Mouse (Mus musculus) large intestine, adult 2 months (tissue): ENCODE results near the gene Rabepk. TPM values are rescaled to one million over a fixed set of nuclear protein-coding genes. Genes with fewer than 3 reads are reported as not detected.
A peak's percentile ranks its signal among the peaks of the same experiment; 100 is the strongest.
"Not testable (repeated sequence)": the region's sequence is repeated elsewhere in the genome, so short reads cannot be mapped to it uniquely, and the experiment has no call there.

Experiments
- DNase-seq: peaks from one replicate; pipeline ENCODE4 v3.0.0-alpha.2; 2012; ENCODE audit warnings: low read depth, low spot score
- WGBS: fragments of 180-500 bp; shearing (Covaris S2); methylation state at CpG from one replicate; pipeline ENCODE4 v1.1.7; 2018; 5-methylcytosine and 5-hydroxymethylcytosine counted together
- polyA plus RNA-seq: library from polyadenylated mRNA; depleted of rRNA; stranded (reverse); fragments of >200 nt; gene quantifications from 2 replicates; pipeline ENCODE4 v1.2.3, GENCODE M21; 2012

Rabepk gene
- polyA plus RNA-seq, 1 experiment: 28.5 TPM

DNA sequence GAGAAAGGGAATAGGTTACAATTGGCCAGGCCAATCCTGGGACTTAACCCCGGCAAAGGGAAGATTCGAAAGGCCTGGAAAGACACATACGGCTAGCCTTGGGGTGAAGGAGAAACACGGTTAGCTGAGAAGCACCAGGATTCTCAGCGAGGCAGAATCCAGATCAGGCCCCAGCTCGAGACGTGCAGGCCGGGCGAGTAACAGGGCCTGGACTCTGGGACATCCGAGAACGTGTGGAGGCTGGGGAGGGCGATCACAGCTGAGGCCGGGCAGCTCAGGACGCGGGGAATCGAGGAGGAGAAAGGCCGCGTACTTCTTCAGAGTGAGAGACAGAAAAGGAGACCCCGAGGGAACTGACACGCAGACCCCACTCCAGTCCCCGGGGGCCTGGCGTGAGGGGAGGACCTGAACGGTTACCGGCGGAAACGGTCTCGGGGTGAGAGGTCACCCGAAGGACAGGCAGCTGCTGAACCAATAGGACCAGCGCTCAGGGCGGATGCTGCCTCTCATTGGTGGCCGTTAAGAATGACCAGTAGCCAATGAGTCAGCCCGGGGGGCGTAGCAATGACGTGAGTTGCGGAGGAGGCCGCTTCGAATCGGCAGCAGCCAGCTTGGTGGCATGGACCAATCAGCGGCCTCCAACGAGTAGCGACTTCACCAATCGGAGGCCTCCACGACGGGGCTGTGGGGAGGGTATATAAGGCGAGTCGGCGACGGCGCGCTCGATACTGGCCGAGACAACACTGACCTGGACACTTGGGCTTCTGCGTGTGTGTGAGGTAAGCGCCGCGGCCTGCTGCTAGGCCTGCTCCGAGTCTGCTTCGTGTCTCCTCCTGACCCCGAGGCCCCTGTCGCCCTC lies 28.1 kb downstream of the Rabepk start, which contains the start of gene Hspa5:
Hspa5 (plus strand) TSS at position 603 of the 859 bp plus-strand sequence.
- DNase-seq: peak; percentile 98
- under 1% methylated on average over 60 of the region's 60 CpGs for WGBS

DNA sequence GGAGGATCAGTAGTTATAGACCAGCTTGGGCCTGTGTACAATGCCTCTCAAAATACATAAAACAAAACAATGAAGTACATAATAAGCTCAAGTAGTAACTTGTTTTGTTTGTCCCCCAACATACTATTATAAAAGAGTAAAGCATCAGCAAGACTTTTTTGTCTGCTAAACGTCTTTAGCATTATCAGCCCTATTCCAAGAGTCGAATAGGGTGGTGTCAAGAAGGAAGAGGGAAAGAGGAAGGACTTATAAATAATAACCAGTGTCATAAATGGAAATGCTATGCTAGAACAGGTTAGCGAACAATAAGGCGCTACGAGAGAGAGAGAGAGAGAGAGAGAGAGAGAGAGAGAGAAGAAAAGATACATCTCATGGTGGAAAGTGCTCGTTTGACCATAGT lies 28.8 kb downstream of the Rabepk start:
- DNase-seq: no peak

DNA sequence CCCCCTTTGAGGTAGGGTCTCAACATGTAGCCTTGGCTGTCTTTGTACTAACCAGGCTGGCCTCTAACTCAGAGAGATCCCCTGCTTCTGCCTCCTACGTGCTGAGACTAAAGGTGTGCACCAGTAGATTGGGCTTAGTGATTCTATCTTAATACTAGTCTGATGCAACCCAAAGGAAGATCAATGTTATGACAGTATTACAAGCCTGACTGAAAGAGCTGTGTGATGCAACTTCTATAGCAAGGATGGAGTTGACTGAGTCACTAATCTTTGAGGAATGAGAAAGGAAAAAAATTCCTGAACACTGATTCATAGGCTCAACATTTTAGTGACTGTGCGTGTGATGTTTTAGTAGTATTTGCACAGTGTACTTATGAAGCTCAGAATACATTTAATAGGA lies 29.7 kb downstream of the Rabepk start:
- 79% methylated on average over 2 of the region's 2 CpGs for WGBS
- DNase-seq: no peak

More for the DNA sequence above, 28.8 kb downstream of the Rabepk start:
- 0% methylated on average over 6 of the region's 6 CpGs for WGBS

DNA sequence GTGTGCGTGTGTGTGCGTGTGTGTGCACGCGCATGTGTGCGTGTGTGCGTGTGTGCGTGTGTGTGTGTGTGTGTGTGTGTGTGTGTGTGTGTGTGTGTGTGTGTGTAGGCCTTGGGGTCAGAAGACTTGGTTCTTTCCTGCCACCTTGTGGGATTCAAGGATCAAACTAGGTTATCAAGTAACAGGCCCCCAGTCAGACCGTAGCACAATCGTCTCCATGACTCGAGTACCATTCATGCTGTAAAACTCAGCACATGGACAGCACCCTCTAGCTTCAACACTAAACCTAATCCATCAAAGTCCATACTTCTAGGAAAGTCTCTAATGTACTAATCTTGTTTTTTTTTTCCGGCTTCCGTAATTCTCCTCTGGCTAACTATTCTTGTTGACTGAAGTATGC lies 34.9 kb downstream of the Rabepk start:
- 59% methylated on average over 12 of the region's 12 CpGs for WGBS
- no peak for DNase-seq

DNA sequence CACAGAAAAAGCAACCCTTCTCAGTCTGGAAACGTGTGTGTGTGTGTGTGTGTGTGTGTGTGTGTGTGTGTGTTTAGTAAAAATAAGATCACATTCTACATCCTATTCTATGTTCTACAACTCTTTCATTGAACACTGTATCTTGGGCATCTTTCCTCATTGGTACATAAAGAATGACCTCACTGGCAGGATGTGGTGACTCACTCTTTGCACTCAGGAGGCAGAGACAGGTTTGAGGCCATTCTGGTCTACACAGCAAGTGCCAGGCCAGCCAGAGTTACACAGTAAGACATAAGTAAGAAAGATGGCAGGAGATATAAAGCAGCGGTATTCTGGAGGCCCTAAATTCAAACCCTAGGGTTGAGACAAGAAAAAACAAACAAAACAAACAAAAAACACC lies 36.8 kb downstream of the Rabepk start:
- 63% methylated on average over 2 of the region's 2 CpGs for WGBS
- no peak for DNase-seq

DNA sequence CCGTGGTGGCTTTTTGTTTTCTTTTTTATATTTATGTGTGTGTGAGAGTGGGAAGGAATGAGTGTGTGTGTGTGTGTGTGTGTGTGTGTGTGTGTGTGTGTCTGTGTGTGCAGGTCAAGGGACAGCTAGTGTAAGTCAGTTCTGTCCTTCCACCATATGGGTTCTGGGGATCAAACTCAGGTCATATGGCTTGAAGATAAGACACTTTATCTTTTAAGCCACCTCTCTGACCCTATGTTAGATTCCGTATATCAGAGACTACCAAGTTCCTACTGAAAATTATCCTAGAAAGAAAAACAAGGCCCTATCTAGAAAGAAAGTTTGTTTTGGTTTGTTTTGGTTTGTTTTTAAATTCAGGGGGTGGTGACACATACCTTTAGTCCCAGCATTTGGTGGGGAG lies 37.5 kb downstream of the Rabepk start:
- WGBS: 87% methylated on average over 2 of the region's 2 CpGs
- no peak for DNase-seq

DNA sequence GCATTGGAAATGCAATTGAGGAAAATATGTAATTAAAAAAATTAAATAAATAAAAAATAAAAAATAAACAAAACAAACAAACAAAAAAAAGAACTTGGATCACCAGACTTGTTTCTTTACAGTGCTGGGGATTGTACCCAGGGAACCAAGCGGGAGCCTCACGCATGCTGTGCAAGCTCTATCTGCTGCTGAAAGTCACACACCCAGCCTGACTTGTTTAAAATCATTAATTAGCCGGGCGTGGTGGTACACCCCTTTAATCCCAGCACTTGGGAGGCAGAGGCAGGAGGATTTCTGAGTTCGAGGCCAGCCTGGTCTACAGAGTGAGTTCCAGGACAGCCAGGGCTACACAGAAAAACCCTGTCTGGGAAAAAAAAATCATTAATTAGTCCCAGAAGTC lies 38.4 kb downstream of the Rabepk start:
- DNase-seq: not testable (repeated sequence)
- 94% methylated on average over 5 of the region's 5 CpGs for WGBS

DNA sequence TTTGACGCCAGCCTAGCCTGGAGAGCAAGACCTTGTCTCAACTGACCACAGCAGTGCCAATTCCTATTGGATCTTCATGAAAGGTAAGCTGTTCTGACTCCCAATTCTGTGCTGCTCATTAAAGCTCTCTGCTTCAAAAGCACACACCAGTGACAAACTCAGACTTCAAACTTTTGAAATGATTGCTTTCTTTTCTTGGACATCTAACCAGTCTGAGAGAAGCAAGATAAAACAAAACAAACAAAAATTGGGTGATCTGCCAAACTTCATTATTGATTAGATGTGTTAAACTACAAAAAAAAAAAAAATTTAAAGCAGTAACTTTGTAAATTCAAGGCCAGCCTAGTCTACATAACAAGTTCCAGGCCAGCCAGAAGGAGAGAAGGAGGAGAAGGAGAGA lies 42.4 kb downstream of the Rabepk start:
- no peak for DNase-seq
- WGBS: 79% methylated on average over 1 of the region's 1 CpGs

DNA sequence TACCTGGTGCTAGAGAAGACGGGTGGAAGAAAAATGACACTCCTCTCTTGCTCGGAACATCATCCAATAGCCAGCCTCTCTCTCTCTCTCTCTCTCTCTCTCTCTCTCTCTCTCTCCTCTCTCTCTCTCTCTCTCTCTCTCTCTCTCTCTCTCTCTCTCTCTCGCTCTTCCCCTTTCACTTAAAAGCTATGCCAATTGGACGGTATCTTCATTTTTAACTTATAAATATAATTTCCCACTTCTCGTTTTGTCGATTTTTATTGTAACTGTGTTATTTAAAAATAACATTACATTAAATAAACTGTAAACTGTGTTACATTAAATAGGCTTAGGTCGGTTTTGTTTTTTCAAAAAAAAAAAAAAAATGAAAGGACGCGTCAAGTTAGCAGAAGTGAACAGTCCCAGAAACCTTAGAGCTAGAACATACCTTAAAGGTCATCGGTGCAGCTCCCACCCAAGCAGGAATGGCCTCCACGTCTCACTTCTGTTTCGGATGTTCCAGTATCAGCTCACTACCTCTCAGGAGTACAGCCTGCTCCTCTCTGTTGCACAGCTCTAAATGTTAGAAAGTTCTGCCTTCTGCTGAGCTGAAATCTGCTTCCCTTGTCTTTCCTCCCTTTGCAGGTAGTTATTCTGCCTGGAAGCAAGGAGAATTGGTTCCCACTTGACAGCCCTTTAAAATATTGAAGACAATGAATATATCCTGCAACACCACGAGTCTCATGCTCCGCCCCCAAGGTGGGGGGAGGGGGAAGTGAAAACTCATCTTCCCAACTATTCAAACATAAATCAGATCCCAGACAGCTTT lies 45.0 kb downstream of the Rabepk start, which contains the start of gene Gapvd1:
Gapvd1 (minus strand) TSS at position 682 of the 808 bp plus-strand sequence.
- DNase-seq: no peak
- WGBS: 1% methylated on average over 14 of the region's 14 CpGs

DNA sequence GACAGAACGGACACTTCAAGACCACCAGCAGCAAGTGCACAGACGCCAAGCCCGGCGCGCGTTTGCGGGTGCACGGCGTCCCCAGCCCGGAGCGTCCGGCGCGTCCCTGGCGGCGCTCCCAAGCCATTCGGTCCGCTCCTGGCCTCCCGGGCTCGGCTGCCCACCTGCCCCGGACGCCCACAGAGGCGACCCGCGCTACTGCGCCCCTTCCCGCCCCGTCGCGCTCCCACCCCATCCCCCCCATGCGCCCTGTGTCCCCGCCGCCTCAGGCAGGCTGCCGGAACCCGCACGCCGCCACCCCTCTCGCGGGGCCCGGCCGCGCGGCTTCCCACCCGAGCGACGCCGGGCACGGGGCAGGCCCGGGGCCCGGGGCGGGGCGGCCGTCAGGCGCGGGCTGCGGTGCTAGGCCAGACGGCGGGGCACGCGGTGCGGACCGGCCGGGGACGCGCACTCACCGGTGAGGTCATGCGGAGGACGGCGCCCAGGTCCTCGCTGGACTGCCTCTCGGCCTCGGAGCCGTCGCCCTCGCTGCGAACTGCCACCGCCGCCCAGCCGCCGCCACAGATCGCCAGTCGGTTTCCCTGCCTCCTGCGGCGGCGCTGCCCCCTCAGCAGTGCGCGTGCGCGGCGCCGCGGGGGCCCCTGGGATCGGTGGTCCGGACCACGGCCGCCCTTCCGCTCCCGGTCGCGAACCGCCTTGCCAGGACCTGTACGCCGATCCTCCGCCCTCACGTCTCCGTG lies 45.7 kb downstream of the Rabepk start:
- DNase-seq: peak; percentile 58
- under 1% methylated on average over 87 of the region's 106 CpGs for WGBS

DNA sequence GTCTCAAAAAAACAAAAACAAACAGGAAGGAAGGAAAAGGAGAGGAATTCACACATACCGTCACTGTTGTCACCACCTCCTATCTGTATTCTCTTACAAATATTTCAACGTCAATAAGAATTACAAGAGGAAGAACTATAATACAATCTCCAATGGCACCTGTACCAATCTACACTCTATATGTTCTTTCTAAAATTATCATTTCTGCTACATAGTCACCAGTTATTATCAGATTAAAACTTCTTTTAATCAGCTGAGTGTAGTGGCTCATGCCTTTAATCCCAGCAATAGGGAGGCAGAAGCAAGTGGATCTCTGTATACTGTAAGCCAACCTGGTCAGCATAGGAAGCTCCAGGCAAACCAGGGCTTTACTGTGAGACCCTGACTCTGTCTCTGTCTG lies 49.5 kb downstream of the Rabepk start:
- DNase-seq: no peak
- 65% methylated on average over 2 of the region's 2 CpGs for WGBS

DNA sequence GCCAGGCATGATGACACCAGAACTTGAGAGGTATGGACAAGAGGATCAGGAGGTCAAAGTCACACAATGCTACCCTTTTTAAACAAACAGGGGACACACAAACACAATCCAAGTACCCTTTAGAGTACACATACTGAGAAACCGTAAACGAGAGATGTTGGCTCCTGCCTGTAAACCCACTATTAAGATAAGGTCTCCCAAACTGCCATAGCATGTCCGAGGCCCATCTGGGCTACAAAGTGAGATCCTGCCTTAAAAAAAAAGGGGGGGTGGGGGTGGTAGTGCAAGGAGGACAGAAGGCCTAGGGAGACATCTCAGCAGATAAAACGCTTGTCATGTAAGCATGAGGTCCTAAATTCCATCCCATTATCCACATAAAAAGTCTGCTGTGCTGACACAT lies 51.2 kb downstream of the Rabepk start:
- 61% methylated on average over 4 of the region's 4 CpGs for WGBS
- no peak for DNase-seq

DNA sequence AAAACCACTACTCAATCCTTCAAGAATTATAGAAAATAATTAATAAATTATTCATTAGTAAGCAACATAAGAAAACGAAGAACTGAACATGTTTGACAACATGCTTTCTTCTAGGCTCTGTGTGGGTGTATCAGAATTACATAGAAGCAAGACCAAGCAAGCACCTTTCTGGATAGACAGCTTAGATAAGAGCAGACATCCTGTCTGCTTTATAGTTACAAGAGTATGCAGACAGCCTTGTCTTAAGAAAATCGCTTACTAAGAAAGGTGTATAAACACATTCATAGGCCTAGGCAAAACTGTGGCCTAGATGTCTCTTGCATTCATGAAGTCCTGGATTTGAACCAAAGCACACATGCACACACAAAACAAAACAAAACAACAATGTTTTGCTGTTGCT lies 54.0 kb downstream of the Rabepk start:
- WGBS: 86% methylated on average over 2 of the region's 2 CpGs
- no peak for DNase-seq

DNA sequence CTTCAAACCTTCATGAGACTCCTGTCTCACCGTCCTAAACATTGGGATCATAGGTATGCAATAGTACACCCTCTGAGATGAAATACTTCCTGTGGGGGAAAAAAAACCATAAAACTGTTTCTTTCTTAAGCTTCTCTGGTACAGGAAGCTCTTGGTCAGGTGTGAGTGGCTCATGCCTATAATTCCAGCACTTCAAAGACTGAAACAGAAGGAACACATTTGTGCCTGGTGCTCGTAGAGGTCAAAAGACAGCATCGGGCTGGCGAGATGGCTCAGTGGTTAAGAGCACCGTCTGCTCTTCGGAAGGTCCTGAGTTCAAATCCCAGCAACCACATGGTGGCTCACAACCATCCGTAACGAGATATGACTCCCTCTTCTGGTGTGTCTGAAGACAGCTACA lies 55.2 kb downstream of the Rabepk start:
- WGBS: 90% methylated on average over 8 of the region's 8 CpGs
- DNase-seq: no peak

DNA sequence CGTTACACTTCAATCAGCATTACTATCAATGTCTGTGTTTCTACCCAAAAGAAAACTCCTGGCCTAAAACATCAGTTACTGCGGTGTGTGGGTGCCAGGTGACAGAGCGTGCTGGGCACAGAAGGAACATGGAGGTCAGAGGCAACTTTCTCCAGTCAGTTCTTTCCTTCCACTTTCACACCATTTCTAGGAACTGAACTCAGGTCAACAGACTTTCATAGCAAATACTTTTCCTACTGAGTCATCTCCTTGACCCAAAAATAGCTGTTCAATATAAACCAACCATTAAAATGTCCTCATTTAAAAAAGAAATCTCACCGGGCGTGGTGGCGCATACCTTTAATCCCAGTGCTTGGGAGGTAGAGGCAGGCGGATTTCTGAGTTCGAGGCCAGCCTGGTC lies 57.0 kb downstream of the Rabepk start:
- no peak for DNase-seq
- 74% methylated on average over 8 of the region's 8 CpGs for WGBS

DNA sequence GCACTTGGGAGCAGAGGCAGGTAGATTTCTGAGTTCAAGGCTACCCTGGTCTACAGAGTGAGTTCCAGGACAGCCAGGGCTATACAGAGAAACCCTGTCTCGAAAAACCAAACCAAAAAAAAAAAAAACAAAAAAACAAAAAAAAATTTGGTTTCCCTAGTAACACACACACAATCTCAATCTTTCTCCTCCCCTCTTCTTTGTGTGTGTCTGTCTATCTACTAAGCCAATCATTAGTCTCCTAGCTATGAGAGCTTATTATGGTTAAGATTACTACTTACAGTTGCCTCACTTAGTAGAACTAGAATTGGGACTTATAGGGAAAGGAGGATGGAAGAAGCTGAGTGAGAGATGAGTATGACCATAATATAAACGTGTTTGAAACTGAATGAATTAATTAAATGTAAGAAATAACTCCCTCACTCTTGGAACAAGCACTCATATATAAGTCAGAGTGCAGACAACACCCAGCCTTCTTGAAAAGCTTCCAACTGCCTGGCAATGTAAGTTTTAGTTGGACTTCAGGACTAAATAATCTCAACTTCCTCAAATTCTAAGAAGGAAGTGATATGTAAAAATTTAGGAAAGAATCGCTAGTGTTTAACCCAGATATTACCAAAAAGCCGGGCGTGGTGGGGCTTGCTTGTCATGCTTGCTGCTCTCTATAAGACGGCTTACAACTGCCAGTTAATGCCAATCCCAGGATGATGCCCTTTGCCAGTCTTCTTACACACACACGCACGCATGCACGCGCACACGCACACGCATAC lies 58.1 kb downstream of the Rabepk start:
- no peak for DNase-seq
- 70% methylated on average over 12 of the region's 12 CpGs for WGBS

DNA sequence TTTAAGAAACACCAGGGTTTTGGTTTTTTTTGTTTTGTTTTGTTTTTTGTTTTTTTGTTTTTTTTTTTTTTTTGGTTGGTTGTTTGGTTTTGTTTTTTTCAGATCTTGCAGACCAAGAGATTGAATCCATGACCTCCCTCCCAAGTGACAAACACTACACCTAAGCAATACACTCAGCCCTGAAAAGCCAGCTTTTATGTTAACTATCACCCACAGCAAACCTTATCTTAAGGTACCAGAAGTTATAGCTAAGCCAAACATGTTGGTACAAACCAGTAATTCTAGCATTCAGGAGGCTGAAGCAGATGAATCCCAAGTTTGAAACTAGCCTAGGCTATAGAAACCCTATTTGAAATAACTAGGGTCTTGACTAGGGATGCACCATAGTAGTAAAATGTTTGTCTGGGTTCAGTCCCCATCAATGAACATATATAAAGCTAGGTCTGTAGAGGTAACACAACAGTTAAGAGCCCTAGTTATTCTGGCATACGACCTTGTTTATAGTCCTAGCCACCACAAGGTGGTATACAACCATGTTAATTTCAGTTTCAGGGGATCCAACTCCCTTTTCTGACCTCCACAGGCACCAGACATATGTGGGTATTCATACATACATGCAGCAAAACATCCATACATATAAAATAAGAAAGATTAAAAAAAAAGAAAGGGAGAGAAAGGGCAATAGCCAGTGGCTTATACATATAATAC lies 59.9 kb downstream of the Rabepk start:
- 36% methylated on average over 1 of the region's 1 CpGs for WGBS

DNA sequence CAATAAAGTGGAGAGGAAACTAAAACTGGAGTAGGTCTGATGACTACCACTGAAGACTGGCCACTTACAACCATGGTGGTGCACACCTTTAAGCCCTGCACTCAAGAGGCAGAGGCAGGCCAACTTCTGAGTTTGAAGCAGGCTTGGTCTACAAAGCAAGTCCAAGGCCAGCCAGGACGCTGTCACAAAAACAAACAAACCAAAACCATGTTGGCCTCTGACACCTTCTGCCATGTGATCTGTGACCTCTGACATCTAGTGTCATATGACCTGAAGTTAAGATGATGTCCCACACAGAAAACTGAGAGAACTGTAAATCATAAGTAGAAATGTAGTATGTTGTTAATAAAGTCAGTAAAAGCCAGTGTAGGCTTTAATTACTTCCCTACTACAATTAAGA lies 61.8 kb downstream of the Rabepk start:
- DNase-seq: no peak

More for the DNA sequence above, 59.9 kb downstream of the Rabepk start:
- no peak for DNase-seq

DNA sequence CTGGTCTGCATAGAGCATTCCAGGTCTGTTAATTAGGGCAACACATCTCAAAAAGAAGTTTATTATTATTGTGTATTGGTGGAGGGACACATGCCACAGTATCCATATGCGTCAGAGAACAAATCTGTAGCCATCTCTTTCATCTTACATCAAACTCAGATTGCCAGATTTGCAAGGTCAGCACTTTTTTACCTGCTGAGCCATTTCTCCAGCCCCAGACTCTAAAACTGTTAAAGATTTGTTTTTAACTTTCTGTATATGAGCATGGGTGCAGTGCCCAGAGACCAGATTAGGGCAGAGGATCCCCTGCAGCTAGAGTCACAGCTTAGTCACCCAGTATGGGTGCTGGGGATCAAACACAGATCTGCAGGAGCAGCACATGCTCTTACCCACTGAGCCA lies 63.1 kb downstream of the Rabepk start:
- WGBS: 89% methylated on average over 1 of the region's 1 CpGs

More for the DNA sequence above, 61.8 kb downstream of the Rabepk start:
- 38% methylated on average over 1 of the region's 1 CpGs for WGBS

More for the DNA sequence above, 63.1 kb downstream of the Rabepk start:
- DNase-seq: no peak
